Mouse (Mus musculus): Measurements from ENCODE around the gene Mto1. TPM values are rescaled to one million over a fixed set of nuclear protein-coding genes. Genes with fewer than 3 reads are reported as not detected.

Gene Mto1
- polyA plus RNA-seq, 1 experiment from 2014 or later: 27.1 TPM

- no peak overlapping the region for H3K27ac ChIP-seq (ENCODE audit: low read length)
- H3K4me3 ChIP-seq (ENCODE audit: low read depth, low read length): no peak overlapping the region
- WGBS: 98% methylated on average over 4 of the region's 4 CpGs
- no peaks in the 10 kb centered on the region for H3K9me3 ChIP-seq (ENCODE audit: control insufficient read depth, low read depth, low read length)
- peaks cover 46% of the 10 kb centered on the region for H3K36me3 ChIP-seq (ENCODE audit: control insufficient read depth, insufficient read depth, low read length)
- no peak for ATAC-seq (ENCODE audit: insufficient number of reproducible peaks, insufficient read depth, low FRiP score, low read depth)
- H3K4me2 ChIP-seq (replicated peaks; ENCODE audit: low read depth, low read length): no peak overlapping the region
- no peaks in the 10 kb centered on the region for H3K27me3 ChIP-seq (ENCODE audit: control insufficient read depth, insufficient read depth, low read length)
- H3K9ac ChIP-seq (replicated peaks; ENCODE audit: low read depth, low read length): no peak overlapping the region
- no peaks in the 10 kb centered on the region for H3K4me1 ChIP-seq (ENCODE audit: control insufficient read depth, insufficient read depth, low read length)
These were observed 15.3 kb downstream of the Mto1 start for GRCm38 (mm10) chr9:78463337-78463736.

GRCm38 (mm10) chr9:78465725-78466124, 17.7 kb downstream of the Mto1 start:
- H3K27ac ChIP-seq (ENCODE audit: low read length): no peak overlapping the region
- peaks cover 44% of the 10 kb centered on the region for H3K36me3 ChIP-seq (ENCODE audit: control insufficient read depth, insufficient read depth, low read length)
- H3K4me3 ChIP-seq (ENCODE audit: low read depth, low read length): no peak overlapping the region
- no peak for ATAC-seq (ENCODE audit: insufficient number of reproducible peaks, insufficient read depth, low FRiP score, low read depth)
- H3K4me1 ChIP-seq (ENCODE audit: control insufficient read depth, insufficient read depth, low read length): no peaks in the 10 kb centered on the region
- no peak overlapping the region for H3K9ac ChIP-seq (replicated peaks; ENCODE audit: low read depth, low read length)
- no peaks in the 10 kb centered on the region for H3K9me3 ChIP-seq (ENCODE audit: control insufficient read depth, low read depth, low read length)
- H3K27me3 ChIP-seq (ENCODE audit: control insufficient read depth, insufficient read depth, low read length): no peaks in the 10 kb centered on the region
- WGBS: 85% methylated on average over 3 of the region's 3 CpGs
- H3K4me2 ChIP-seq (replicated peaks; ENCODE audit: low read depth, low read length): no peak overlapping the region

- no peak overlapping the region for H3K4me2 ChIP-seq (replicated peaks; ENCODE audit: low read depth, low read length)
- H3K27me3 ChIP-seq (ENCODE audit: control insufficient read depth, insufficient read depth, low read length): no peaks in the 10 kb centered on the region
- ATAC-seq (ENCODE audit: insufficient number of reproducible peaks, insufficient read depth, low FRiP score, low read depth): no peak
- no peaks in the 10 kb centered on the region for H3K4me1 ChIP-seq (ENCODE audit: control insufficient read depth, insufficient read depth, low read length)
- H3K9me3 ChIP-seq (ENCODE audit: control insufficient read depth, low read depth, low read length): no peaks in the 10 kb centered on the region
- 81% methylated on average over 8 of the region's 8 CpGs for WGBS
- H3K4me3 ChIP-seq (ENCODE audit: low read depth, low read length): no peak overlapping the region
- H3K36me3 ChIP-seq (ENCODE audit: control insufficient read depth, insufficient read depth, low read length): peaks cover 38% of the 10 kb centered on the region
- H3K27ac ChIP-seq (ENCODE audit: low read length): no peak overlapping the region
- H3K9ac ChIP-seq (replicated peaks; ENCODE audit: low read depth, low read length): no peak overlapping the region
These were observed 25.6 kb downstream of the Mto1 start for GRCm38 (mm10) chr9:78473588-78473987.

- H3K36me3 ChIP-seq (ENCODE audit: control insufficient read depth, insufficient read depth, low read length): peaks cover 38% of the 10 kb centered on the region
- H3K9me3 ChIP-seq (ENCODE audit: control insufficient read depth, low read depth, low read length): no peaks in the 10 kb centered on the region
- H3K4me3 ChIP-seq (ENCODE audit: low read depth, low read length): no peak overlapping the region
- no peak overlapping the region for H3K4me2 ChIP-seq (replicated peaks; ENCODE audit: low read depth, low read length)
- ATAC-seq (ENCODE audit: insufficient number of reproducible peaks, insufficient read depth, low FRiP score, low read depth): no peak
- no peaks in the 10 kb centered on the region for H3K4me1 ChIP-seq (ENCODE audit: control insufficient read depth, insufficient read depth, low read length)
- H3K27ac ChIP-seq (ENCODE audit: low read length): no peak overlapping the region
- no peak overlapping the region for H3K9ac ChIP-seq (replicated peaks; ENCODE audit: low read depth, low read length)
- H3K27me3 ChIP-seq (ENCODE audit: control insufficient read depth, insufficient read depth, low read length): no peaks in the 10 kb centered on the region
- 78% methylated on average over 2 of the region's 2 CpGs for WGBS
These were observed 26.3 kb downstream of the Mto1 start for GRCm38 (mm10) chr9:78474270-78474669.

- peaks cover 42% of the 10 kb centered on the region for H3K36me3 ChIP-seq (ENCODE audit: control insufficient read depth, insufficient read depth, low read length)
These were observed 26.9 kb downstream of the Mto1 start for GRCm38 (mm10) chr9:78474771-78475382.

GRCm38 (mm10) chr9:78475383-78475780, 27.4 kb downstream of the Mto1 start:
- Histone ChIP-seq H3K9me3 (ENCODE audit: control insufficient read depth, low read depth, low read length) (no peaks in the 10 kb centered on the region), H3K36me3 (ENCODE audit: control insufficient read depth, insufficient read depth, low read length) (peaks cover 42% of the 10 kb centered on the region), H3K9ac (replicated peaks; ENCODE audit: low read depth, low read length) (no peak overlapping the region), H3K27me3 (ENCODE audit: control insufficient read depth, insufficient read depth, low read length) (no peaks in the 10 kb centered on the region), H3K4me3 (ENCODE audit: low read depth, low read length) (no peak overlapping the region), H3K27ac (ENCODE audit: low read length) (no peak overlapping the region), H3K4me1 (ENCODE audit: control insufficient read depth, insufficient read depth, low read length) (0 out of 2 replicates have a peak, but pooled peaks cover 2% of the 10 kb centered on the region), H3K4me2 (replicated peaks; ENCODE audit: low read depth, low read length) (no peak overlapping the region)
- no peak for ATAC-seq (ENCODE audit: insufficient number of reproducible peaks, insufficient read depth, low FRiP score, low read depth)
- WGBS: 92% methylated on average over 2 of the region's 2 CpGs

More at GRCm38 (mm10) chr9:78474771-78475382, 26.9 kb downstream of the Mto1 start:
- no peak overlapping the region for H3K27ac ChIP-seq (ENCODE audit: low read length)
- no peak overlapping the region for H3K9ac ChIP-seq (replicated peaks; ENCODE audit: low read depth, low read length)
- no peak for ATAC-seq (ENCODE audit: insufficient number of reproducible peaks, insufficient read depth, low FRiP score, low read depth)
- no peaks in the 10 kb centered on the region for H3K9me3 ChIP-seq (ENCODE audit: control insufficient read depth, low read depth, low read length)
- no peak overlapping the region for H3K4me2 ChIP-seq (replicated peaks; ENCODE audit: low read depth, low read length)
- H3K4me1 ChIP-seq (ENCODE audit: control insufficient read depth, insufficient read depth, low read length): 0 out of 2 replicates have a peak, but pooled peaks cover 2% of the 10 kb centered on the region
- no peak overlapping the region for H3K4me3 ChIP-seq (ENCODE audit: low read depth, low read length)
- 79% methylated on average over 5 of the region's 5 CpGs for WGBS
- H3K27me3 ChIP-seq (ENCODE audit: control insufficient read depth, insufficient read depth, low read length): no peaks in the 10 kb centered on the region

GRCm38 (mm10) chr9:78475873-78476272, 27.9 kb downstream of the Mto1 start:
- Histone ChIP-seq H3K9me3 (ENCODE audit: control insufficient read depth, low read depth, low read length) (no peaks in the 10 kb centered on the region), H3K27ac (ENCODE audit: low read length) (no peak overlapping the region), H3K4me3 (ENCODE audit: low read depth, low read length) (no peak overlapping the region), H3K36me3 (ENCODE audit: control insufficient read depth, insufficient read depth, low read length) (peaks cover 42% of the 10 kb centered on the region), H3K27me3 (ENCODE audit: control insufficient read depth, insufficient read depth, low read length) (no peaks in the 10 kb centered on the region), H3K4me1 (ENCODE audit: control insufficient read depth, insufficient read depth, low read length) (0 out of 2 replicates have a peak, but pooled peaks cover 2% of the 10 kb centered on the region), H3K9ac (replicated peaks; ENCODE audit: low read depth, low read length) (no peak overlapping the region), H3K4me2 (replicated peaks; ENCODE audit: low read depth, low read length) (no peak overlapping the region)
- no peak for ATAC-seq (ENCODE audit: insufficient number of reproducible peaks, insufficient read depth, low FRiP score, low read depth)
- WGBS: 86% methylated on average over 4 of the region's 4 CpGs

GRCm38 (mm10) chr9:78476531-78477020, 28.6 kb downstream of the Mto1 start:
- no peaks in the 10 kb centered on the region for H3K27me3 ChIP-seq (ENCODE audit: control insufficient read depth, insufficient read depth, low read length)
- peak; percentile 4; the same call in 1 of the 2 replicates for ATAC-seq (ENCODE audit: insufficient number of reproducible peaks, insufficient read depth, low FRiP score, low read depth)
- H3K27ac ChIP-seq (ENCODE audit: low read length): no peak overlapping the region
- H3K4me1 ChIP-seq (ENCODE audit: control insufficient read depth, insufficient read depth, low read length): 0 out of 2 replicates have a peak, but pooled peaks cover 2% of the 10 kb centered on the region
- H3K4me2 ChIP-seq (replicated peaks; ENCODE audit: low read depth, low read length): no peak overlapping the region
- H3K36me3 ChIP-seq (ENCODE audit: control insufficient read depth, insufficient read depth, low read length): peaks cover 42% of the 10 kb centered on the region
- no peak overlapping the region for H3K9ac ChIP-seq (replicated peaks; ENCODE audit: low read depth, low read length)
- H3K4me3 ChIP-seq (ENCODE audit: low read depth, low read length): no peak overlapping the region
- WGBS: 27% methylated on average over 1 of the region's 1 CpGs
- no peaks in the 10 kb centered on the region for H3K9me3 ChIP-seq (ENCODE audit: control insufficient read depth, low read depth, low read length)
